Mouse (Mus musculus) layer of hippocampus, adult 2 months (tissue): ENCODE measurements around the gene Lrrc4c. TPM values are rescaled to one million over a fixed set of nuclear protein-coding genes. Genes with fewer than 3 reads are reported as not detected.

Experiments used
- DNase-seq, 2 experiments: peaks; one replicate each; pipeline ENCODE4 v3.0.0; 2022; ENCODE audit warnings: low spot score in 2 of 2
- H3K27ac ChIP-seq: fragments of 200-600 bp; 2 replicates; pipeline ENCODE4 v1.8.1; 2022
- H3K4me3 ChIP-seq: fragments of 200-600 bp; 2 replicates; pipeline ENCODE4 v1.8.1; 2022; ENCODE audit warnings: mild to moderate bottlenecking
- CTCF ChIP-seq: fragments of 200-600 bp; conservative IDR thresholded peaks from 2 replicates; pipeline ENCODE4 v1.8.1; 2022; ENCODE audit warnings: antibody characterized with exemption, mild to moderate bottlenecking, moderate library complexity
- total RNA-seq, 2 experiments: library from RNA; stranded (reverse); gene quantifications; 2 replicates each; pipeline ENCODE4 v1.2.3; 2021

The Lrrc4c gene
- total RNA-seq, 2 experiments from 2014 or later: 66.9 to 68.3 TPM

DNA sequence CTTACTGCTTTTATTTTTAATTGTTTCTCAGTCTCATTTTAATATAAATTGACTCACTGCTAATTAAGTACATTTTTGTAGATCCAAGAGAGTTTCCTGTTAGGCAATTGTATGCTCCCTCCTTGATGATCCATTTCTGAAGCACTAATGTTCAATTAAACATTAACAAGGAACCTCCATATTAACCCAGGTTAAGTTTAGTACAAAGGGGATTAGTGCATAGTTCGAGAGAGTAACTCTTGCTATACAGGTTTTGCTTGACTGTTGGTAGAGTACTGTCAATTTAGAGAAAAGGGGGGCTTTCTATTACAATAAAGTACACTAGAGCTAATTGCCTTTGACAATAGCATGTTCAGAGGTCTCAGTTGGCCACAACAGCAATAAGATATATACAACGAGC, 84.5 kb downstream of the Lrrc4c start:
- no peak for DNase-seq
- H3K4me3 ChIP-seq: no peak overlapping the region
- TF ChIP-seq CTCF: no peak
- H3K27ac ChIP-seq: no peak overlapping the region

DNA sequence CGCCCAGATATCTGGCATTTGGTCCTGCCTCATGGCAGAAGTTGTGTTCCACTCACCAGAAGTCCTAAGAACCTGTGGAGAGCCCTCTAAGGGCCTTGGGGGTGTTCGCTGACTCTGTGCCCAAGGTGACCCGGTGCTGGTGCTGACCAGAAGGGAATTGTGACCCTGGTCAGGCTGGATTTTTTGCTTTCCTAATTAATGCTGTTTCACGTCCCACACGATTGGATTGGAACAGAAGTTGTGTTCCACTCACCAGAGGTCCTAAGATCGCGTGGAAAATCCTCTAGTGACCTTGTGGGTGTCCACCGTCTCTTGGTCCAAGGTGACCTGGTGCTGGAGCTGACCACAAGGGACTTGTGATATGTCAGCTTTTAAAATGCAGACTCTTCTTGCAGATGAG, 88.9 kb downstream of the Lrrc4c start:
- no peak for DNase-seq
- Histone ChIP-seq H3K4me3 (no peak overlapping the region), H3K27ac (no peak overlapping the region)
- no peak for TF ChIP-seq CTCF

DNA sequence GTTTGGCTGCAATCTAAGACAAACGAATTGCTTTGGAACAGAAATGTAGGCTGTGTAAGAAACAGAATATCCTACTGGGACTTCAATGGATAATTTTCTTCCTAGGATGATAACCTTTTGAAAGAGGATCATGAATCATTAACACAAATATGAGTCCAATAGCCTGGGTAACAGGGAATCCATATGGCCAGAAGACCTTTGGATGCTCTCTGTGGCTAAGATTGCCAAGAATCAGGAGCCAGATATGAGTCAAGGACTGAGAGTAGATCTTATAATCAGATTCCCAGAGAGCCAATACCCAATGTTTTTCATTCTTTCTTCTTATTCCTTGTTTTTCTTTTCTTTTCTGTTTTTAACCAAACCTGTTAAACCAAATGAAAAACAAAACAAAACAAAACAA, 93.2 kb downstream of the Lrrc4c start:
- Histone ChIP-seq H3K27ac (no peak overlapping the region), H3K4me3 (no peak overlapping the region)
- DNase-seq: no peak
- no peak for TF ChIP-seq CTCF

DNA sequence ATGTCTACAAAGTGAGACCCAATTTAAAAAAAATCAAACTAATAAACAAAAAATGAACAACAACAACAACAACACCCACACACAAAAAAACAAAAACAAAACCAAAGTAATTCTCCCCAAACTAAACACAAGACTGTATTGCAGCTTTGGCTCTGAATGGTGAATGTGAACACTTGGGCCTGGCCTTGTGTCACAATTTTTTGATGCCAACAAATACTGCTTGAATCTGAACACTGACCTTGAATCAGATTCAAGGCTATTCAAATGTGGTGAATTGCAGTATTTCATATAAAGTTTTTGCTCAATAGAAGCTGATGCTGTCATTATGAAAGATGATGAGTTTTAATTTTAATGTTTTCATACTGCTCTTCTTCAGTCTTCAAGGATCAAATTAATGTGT, 143.6 kb downstream of the Lrrc4c start:
- no peak for TF ChIP-seq CTCF
- H3K27ac ChIP-seq: no peak overlapping the region

DNA sequence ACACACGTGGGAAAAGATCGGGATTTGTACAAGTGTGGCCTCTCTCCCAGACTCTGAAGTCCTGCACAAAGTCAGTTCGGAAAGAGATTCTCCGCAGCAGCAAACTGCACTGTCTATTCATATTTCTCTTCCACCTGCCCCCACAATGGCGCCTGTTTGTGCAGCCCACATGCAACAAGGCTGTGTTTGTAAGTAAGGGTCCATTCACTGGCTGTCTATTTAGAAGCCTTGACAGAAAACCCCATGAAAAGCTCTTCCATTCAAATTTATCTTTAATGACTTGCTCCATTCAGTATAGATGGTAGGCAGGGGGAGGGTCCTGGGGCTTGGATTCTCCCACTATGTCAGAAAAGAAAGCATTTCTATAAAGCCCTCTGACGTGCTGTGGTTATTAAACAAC, 157.7 kb downstream of the Lrrc4c start:
- no peak for TF ChIP-seq CTCF
- Histone ChIP-seq H3K27ac (no peak overlapping the region), H3K4me3 (no peak overlapping the region)
- no peak for DNase-seq

More for the DNA sequence above, 143.6 kb downstream of the Lrrc4c start:
- no peak for DNase-seq
- no peak overlapping the region for H3K4me3 ChIP-seq

DNA sequence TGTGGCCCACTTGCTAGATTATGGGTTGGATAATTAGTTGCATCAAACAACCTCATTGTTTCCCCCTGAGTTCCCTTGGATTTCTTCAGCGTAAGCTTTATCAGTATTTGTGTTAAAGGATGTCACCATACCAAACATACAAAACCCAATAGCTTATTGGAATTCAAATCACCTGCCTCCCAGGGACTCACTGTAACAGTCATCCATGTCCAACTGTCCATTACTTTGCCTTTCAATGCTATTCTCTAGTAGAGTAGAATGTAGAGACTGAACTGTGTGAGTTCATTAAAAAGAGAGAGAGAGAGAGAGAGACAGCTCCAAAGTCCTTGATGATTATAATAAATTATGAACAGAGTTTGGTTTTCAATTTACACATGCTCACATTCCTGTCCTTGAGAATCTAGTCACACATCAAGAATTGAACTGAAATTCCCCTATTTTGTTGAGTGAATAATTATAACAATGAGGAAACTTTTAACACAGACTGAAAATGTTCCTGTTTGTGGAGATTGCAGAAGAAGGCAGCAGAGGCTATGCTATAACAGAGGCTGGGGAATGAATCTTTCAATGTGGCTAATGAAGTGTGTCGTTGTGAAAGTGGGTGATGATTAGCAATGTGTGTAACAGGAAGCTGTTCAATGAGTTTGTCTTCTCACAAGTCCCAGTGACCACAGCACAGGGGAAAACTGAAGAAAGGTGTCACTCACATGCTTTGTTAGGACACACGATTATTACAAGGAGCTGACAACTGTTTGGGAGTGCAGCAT, 181.3 kb downstream of the Lrrc4c start:
- TF ChIP-seq CTCF: no peak
- H3K4me3 ChIP-seq: no peak overlapping the region
- no peak for DNase-seq

DNA sequence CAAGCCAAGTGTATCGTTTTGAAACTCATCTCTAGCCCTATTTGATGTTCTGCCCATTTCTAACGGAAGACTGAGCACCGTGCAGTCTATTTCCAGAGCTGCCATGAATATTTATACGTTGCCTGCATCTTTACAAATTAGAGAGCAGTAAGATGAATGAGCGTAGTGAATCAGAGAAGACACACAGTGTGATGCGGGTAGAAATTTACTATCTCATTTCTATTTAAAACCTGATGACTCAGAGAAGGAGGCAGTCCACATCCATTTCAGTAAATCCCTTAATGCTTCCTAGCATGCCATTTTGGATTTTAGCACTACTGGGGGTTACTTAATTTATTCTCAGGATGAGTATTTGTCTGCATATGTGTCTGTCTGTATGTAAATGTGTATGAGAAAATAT, 186.2 kb downstream of the Lrrc4c start:
- no peak for TF ChIP-seq CTCF
- Histone ChIP-seq H3K4me3 (no peak overlapping the region), H3K27ac (no peak overlapping the region)
- DNase-seq: peak in 1 of 2 experiments; percentile 9

More for the DNA sequence above, 181.3 kb downstream of the Lrrc4c start:
- H3K27ac ChIP-seq: no peak overlapping the region

DNA sequence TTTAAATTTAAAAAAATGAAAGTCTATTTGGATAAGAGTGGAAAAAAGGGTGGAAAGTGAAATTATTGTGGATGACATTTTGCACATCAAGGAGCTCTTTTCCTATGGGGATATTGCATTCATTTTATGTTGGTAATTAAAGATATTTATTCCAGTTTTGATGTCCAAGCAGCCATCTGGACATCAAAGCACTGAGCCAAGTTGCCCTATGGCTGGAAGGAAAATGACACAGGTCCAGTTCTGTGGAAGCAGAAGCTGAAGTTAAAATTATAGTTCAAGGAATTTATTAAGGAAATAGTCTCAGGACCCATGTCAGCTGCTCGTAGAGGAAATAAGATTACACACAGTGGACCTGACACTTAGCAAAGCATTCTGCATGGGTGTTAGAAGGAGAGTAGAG, 187.7 kb downstream of the Lrrc4c start:
- H3K4me3 ChIP-seq: no peak overlapping the region
- no peak overlapping the region for H3K27ac ChIP-seq
- DNase-seq: no peak
- TF ChIP-seq CTCF: no peak

DNA sequence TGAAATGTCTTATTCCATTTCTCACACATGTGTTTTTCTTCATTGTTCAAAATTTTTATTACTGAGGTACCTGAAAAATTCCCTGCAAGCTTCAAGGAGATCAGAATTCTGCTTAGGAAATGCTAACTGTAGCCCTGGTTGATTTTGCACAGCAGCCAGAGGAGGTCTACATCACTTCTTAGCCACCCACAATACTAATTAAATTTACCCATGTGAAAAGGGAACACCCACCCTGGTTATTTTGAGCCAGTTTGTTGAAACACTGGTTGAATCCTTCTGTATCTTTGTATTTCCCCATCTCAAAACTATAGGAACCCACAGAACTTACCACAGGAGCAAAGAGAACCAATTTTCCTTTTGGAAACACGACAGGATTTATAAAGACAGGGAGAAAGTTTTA, 191.0 kb downstream of the Lrrc4c start:
- DNase-seq: no peak
- Histone ChIP-seq H3K4me3 (no peak overlapping the region), H3K27ac (no peak overlapping the region)
- TF ChIP-seq CTCF: no peak

DNA sequence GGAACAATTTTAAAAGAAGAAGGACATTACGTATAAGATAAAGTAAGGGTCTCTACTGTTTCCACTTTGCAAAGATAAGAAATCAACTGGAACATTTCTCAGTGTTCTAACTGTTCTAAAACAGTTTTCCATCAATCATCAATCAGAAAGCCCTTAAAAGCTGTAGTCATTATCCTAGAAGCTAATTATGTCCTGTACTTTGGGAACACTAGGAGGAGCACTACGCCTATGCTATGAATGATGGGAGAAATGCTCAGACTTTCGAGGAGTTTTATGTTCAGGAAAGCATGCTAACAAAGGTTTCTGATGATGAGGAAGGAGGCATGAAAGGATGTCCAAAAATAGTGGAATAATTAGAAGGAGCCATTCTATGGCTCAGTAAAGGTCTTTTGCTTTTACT, 219.5 kb downstream of the Lrrc4c start:
- Histone ChIP-seq H3K4me3 (no peak overlapping the region), H3K27ac (no peak overlapping the region)
- peak; percentile 61 for TF ChIP-seq CTCF
- no peak for DNase-seq

DNA sequence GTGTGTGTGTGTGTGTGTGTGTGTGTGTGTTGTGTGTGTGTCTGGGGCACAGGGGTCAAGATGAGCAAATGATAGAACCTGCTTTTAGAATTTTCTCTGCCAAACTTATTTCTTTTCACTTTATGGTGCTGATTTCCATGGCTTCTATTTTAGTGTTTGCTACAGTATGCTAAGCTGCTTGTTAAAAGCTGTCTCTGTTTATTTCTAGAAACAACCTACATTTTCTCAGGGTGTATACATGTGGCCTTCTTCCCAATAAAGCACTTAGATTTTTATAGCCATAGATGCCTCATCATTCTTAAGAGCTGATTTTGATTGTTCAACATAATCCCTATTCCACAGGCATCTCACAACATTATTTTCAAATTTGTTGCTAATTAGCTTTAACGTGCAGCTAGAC, 229.2 kb downstream of the Lrrc4c start:
- no peak for DNase-seq
- no peak for TF ChIP-seq CTCF
- Histone ChIP-seq H3K27ac (no peak overlapping the region), H3K4me3 (no peak overlapping the region)

DNA sequence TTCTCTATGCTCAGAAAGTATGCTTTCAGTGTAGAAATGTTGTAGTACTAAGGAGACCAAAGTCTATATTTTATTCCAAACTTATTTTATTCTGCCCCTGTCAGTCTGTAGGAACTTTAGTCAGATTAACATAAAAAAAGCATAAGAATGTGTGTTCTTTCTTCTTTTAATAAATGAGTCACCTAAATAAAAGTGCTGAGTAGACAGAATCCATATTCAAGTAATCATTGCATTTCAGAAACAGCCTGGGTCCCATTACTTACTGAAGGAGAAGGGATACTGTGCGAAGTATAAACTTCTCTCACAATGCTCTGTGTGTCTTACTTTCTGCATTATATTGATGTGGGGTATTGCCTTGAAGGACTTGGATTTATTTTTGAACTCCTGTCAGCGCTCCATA, 255.8 kb downstream of the Lrrc4c start:
- Histone ChIP-seq H3K27ac (no peak overlapping the region), H3K4me3 (no peak overlapping the region)
- no peak for TF ChIP-seq CTCF
- no peak for DNase-seq

DNA sequence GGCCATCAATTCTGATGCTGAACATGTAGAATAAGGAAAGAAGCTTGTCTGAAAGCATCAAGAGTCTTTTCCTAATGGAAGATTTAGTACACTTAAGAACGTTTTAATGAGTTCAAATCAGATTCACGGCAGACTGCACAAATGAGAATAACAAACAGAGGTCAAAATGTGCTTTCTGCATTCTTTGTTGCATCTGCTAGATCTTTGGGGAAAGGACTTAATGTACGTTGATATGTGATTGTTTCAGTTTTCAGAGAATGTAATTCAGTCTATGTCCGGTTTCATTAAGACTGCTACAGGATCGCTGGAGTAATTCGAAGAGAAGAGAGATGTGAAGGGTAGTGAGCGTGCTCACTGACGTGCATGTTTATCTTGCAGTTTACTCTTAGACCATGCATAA, 259.7 kb downstream of the Lrrc4c start:
- no peak for TF ChIP-seq CTCF
- DNase-seq: no peak
- H3K27ac ChIP-seq: no peak overlapping the region
- no peak overlapping the region for H3K4me3 ChIP-seq

DNA sequence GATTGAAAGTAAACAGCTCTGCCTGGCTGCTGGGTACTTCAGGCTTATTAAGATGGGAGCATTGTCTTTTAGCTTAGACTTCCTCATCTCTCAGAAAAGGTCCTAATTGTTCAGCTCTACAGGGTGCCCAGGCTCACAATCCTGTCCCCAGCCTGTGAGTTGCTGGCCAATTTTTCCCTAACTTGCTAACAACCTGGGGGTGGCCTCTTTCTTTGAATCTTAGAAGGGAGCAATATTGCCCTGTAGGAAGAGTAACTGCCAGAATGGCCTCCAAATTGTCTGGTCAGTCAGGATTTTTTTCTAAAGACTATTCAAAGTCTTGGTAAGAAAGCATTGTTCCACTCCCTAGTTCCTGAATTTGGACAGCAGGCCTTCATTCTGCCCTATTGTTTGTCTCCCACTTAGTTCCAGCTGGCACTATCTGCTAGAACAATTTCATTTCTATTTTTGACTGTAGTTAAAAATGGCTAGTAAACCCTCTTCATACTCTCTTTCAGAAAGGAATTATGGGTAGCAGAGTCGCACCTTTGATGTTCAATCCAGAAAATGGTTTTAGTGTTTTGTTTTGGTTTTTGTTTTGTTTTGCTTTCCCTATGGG, 262.3 kb downstream of the Lrrc4c start:
- H3K4me3 ChIP-seq: no peak overlapping the region
- no peak for TF ChIP-seq CTCF
- H3K27ac ChIP-seq: 0 out of 2 replicates have a peak overlapping the region, but pooled peaks have one; percentile 8
- DNase-seq: peak in 1 of 2 experiments; percentile 23
